Mouse (Mus musculus) natural killer cell, adult 2 months (primary cell): ENCODE measurements at regions not wholly inside any gene's neighbourhood (a gene's known extent, or its start where the extent isn't known, plus 50 kb on each side); places are given as distances from the start of the nearest gene placed in this dataset.

Experiments used
- DNase-seq, 2 experiments: peaks; one replicate each; pipeline ENCODE4 v3.0.0; 2022; ENCODE audit warnings: low spot score in 2 of 2

DNA sequence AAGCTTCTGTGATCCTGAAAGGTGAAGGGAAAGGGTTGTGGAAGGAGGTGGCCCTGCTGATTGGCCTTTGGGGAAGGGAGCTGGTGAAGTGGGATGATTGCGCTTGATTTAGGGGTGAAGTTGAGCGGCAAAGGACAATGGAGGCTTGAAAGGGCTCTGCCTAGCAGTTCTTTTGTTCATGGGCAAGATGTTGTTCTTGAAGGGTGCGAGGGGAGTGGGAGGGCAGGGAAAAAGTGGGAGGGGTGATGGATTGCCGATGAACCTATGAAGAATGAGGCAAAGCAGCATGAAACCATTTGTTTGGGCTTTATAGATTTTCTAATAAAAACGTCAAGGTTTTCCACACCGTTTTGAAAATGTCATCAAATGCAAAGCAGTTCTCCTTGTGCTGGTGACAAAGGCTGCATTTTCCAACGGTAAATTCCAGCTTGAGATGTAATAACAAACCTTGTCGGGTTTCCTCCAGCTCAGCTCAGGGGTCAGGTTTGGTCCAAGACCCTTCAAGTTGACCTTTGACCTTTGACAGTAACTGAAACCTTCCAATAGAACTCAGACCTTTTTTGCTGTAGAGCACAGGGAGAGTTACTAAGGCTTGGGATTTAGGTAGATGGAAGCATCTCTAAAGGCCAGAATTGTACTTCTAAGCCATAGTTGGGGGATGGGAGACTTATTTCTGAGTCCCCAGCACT is 767.2 kb upstream of the Car8 start:
- no peak for DNase-seq

DNA sequence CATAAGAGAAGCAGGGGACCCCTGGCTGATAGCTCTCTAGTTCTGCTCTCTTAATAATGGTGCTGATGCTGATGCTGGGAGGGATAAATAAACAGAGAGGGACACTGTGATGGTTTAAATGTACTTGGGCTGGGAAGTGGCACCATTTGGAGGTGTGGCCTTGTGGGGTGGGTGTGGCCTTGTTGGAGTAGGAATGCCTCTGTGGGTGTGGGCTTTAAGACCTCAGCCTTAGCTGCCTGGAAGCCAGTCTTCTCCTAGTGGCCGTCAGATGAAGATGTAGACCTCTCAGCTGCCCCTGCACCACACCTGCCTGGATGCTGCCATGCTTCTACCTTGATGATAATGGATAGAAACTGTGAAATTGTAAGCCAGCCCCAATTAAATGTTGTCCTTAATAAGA is 765.0 kb upstream of the Car8 start:
- DNase-seq: no peak

DNA sequence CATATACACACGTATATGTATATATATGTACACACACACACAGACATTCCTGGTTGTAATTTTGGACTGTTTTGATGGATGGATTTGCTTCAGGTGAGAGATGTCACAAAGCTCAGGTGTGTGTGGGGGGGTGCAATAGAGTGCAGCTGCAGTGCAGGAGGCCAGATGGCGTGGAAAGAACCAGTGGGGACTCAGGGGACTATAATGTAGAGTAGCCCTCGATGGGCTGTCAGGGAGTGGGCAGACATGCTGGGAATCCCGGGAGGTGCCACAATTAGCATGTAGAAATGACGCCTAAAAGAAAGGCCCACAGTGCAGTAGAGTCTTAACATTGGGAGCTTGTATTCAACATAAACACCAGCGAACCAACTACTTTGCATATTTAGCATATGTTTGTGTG is 763.5 kb upstream of the Car8 start:
- no peak for DNase-seq

DNA sequence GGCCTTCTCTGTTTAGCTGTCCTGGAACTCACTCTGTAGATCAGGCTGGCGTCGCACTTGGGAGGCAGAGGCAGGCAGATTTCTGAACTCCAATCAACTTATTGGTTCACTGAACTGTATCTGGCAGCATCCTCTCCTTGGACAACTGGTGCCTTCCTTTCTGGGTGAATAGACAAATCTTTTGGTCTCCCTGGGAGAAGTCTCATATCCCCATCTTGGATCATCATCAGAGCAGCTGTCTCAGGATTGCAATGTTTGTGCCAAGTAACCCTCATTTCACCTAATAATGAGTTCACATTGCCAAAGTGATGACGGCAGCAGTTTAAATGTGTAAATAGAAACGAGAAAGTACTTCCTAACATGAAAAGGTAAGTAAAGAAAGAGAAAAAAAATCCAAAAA is 759.8 kb upstream of the Car8 start:
- DNase-seq: no peak

DNA sequence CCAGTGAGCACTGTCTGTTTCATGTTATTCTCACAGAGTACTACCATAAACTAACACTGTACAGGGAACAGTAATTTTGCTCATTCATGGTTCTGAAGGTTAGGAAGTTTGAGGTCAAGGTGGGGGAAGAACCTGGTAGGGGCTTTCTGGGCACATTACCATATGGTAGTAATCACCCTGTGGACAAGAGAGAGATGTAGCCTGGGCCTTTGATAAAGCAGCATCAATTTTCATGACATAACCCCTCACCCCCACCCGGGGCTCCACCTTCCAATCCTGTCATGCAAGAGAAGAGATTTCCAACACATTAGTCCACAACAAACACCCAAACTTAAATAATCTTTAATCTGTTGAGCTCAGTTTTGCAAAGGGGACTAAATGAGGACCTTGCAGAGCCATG is 753.3 kb upstream of the Car8 start:
- DNase-seq: no peak

DNA sequence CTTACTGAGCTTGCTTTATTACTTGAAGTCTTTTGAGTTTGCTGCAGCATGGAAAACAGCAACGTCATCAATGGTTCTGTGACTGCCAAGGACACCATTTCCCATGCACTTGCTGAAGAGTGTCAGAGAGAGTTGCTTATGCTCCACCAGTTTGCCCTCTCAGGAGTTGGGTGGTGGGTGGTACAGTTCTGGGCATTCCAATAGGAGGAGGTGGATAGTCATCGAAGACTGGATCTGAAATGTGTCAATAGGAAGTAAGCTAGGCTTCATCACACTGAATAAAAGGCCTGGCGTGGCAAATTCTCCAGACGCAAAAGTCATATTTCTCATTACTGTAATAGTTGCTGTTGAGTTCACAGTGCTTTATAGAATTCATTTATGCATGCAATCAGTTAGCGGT is 751.7 kb upstream of the Car8 start:
- no peak for DNase-seq

DNA sequence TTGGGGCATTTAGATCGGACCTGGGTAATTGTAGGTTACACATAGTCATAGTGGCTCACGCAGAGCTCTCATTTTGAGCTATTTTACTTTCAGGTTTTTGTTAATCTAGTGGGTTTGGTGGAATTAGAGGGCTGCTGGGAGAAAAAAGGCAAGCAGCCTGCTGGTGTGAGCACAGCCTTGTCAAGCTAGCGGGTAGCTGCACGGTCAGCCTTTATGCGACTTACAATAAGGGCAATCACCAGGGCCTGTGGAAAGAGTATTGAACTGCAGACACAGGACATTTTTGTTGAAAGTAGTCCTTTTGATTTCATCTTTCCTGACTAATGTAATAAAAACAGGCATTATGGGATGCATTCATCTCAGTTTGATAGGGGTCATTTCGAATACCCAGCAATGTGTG is 750.8 kb upstream of the Car8 start:
- no peak for DNase-seq

DNA sequence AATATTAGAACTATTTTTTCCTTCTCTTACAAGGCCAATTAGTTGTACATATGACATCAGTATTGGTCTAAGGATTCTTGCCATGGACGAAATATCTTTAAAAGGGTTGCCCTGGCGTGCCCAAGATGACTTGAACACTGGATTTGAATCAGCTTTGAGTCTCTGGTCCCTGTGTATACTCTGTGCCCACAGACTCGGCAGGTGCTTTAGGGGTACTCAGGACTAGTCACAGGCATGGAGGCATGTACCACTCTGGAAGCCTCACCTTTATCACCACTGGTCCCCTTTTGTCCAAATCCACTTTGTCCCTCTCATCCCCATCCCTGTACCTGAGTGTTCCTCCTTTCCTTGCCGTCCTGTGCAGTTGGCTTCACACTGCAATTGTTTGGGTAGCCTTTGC is 750.3 kb upstream of the Car8 start:
- no peak for DNase-seq

DNA sequence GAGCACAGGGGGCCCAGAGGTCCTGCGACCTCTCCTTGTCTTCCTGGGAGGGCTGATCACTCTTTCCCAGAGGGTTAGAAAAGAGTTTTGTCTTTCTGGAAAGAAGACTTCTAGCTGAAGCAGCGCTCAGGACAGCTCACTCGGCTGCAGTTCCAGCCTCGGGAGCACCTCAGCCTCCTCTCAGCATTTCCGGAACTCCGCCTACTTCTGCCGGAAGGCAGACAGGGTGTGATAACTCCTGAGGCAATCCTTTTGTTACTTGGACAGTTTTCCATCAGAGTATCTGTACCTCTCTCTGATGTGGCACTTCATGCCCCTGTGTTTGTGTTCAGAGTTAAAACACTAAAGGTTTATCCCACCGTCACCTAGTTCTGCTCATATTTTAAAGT is 749.5 kb upstream of the Car8 start:
- DNase-seq: no peak

DNA sequence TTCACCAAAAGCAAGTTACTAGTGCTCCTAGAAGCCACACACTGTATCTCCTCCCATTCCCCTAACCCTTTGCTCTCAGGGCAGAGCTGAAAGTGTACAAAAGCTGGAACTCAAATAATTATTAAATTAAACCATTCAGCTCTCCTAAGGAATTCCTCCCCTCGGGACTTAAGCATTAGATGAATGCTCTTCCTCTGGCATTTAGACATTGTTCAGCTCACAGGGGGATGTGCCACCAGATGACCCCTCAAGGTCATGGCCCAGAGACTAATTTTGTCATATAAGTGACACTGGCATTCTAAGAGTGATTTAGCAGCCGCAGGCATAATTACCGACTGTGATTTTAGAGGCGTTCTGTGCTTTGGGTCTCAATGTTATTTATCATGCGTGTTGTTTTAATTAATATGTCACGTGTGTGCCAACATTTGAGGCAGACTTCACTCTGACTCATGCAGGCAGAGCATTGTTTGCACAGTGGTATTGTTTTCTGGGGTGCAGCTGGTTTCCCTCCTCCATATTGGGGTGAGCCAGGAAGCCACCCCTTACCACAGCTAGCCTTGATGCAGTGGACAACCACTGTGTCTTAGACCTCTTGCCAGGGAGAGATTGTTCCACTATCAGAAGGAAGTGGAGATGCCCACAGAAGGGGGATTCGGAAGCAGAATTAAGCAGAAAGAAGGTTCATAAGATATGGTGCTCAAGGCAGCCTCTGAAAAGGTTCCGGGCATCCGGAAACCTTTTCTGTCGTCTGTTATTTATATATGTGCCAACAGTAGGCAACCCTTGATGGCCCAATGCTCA is 748.9 kb upstream of the Car8 start:
- no peak for DNase-seq

DNA sequence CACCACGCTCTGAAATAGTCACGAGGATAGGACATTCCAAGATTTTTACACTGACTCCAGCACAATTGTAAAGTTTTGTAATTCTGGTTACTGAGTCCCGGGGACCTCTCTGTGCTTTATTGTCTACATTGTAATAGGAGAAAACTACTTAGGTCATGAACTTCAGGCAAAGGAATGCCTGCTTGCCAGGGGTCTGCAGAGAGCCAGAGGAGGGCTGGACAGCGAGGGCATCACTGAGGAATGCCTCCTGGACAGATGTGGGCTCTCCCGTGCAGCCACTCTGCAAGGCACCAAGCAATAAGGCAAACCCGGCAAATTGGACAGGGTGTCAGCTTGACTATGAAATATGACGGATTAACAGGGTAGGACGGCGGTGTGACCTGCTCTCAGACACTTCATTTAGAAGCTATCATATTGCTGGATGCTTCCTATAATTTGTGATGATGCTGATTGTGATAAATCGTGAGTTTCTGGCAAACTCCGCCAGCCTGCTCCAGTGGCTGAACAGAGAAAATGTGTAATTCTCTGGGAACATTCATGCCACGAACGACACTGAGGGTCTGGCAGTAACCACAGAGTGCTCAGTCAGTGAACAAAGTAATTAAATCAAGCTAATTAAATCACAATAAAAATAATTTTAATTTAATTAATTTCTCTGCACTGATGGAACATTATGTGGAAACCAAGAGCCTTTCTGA is 747.7 kb upstream of the Car8 start:
- no peak for DNase-seq

DNA sequence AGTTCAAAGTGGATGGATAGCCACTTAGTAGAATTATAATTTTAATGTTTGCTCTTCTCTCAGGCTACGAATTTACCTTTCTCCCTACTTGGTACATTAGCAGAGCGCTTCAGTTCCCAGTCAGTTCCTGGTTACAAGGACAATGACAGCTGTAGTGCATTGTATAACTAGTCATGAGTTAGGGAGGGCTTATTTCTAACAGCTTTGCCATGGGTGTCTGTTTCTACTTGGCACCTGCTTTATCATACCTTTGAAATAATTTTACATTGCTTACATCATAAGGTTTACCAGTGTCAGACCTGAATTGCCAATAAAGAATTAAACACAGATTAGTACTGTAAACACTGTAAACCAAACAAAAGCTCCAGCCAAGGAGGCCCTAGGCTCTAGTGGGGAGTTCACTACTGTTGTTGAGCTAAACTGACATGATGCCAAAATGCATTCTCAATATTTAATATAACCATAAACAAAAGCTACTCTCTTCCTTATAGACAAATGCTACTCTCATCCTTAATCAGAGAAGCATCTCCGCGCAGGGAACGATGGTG is 745.3 kb upstream of the Car8 start:
- no peak for DNase-seq

DNA sequence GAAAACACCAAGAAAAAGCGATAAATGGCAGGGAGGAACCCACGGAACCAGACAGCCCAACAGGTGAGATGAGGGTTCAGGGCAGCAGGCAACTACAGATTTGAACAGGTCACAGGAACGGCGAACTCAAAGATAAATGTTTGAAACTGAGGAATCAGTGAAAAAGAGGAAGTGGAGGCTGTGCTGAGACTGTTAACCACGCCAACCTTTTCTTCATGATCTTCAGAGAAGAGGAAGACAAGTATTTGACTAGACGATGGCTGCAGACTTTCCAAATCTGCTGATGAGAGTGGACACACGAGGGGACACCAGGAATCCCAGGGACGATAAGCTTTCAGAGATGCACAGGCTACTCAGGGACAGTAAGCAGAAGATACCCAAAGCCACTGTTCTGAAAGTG is 740.1 kb upstream of the Car8 start:
- no peak for DNase-seq

DNA sequence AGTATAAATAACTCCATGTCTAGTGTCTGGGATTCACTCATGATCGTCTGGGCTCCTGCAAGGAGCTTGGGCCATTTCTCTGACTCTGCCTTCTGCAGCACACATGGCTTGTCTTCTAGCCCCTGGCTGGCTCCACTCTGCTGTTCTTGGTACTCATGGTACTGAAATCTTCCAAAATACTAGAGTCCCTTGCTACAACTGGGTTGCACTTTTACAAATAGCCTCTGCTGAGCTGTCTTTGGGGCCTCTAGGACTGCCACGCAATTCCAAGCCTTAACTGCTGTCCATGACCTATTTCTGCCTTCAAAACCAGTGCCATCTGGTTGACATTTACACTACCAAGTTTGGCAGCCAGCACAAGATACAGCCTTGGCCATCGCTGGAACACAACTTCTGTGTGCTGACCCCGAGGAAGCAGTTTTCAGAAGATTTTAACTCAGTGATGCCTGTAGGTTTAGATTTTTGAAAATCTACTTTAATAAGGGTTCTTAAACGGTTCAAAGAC is 731.2 kb upstream of the Car8 start:
- DNase-seq: no peak

DNA sequence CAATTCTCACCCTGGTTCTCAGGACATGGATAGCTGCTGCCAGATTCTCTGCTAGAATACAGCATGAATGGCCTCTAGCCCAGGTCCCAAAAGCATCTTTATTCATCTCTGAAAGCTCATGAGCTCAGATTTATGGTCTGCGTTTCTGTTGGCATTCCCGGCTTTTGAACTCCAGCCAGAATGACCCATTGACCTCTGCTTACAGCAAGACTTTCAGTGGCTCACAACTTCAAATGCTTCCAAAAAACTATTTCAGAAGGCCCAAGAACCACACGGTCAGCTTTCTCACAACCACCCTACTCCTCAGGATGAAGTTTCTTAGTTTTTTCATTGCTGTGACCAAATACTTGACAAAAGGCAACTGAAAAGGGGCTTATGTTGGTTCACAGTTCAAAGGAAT is 729.9 kb upstream of the Car8 start:
- no peak for DNase-seq

DNA sequence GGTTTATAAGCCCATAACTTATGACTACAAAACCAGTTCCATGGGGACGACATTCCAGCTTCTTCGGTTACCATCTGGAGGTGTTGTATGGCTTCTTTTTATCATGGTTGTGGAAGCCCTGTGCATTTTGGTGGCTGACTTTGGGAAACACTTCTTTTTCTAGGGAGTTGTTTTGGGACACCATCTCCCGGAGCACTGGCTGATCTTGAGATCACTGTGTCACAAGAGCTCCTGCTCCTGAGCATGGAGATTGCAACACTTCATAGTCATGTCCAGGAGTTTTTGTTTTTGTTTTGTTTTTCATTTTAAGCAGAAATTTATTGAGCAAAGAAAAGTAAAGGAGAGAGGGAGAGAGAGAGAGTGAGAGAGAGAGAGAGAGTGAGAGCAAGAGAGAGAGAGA is 729.1 kb upstream of the Car8 start:
- no peak for DNase-seq

DNA sequence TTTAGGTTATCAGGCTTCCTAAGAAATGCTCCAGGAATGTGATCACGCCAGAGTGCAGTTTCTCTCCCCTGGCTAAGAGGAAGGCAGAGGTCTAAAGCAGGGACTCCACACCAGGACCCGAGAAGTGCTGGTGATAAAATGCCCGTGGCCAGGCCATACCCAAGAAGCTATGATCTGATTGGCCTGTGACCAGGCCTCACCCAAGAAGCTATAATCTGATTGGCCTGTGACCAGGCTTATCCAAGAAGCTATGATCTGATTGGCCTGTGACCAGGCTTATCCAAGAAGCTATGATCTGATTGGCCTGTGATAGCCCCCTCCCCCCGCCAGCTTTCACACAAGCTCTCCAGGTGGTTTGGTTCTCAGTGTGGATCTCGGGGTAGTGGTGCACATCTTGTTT is 726.7 kb upstream of the Car8 start:
- DNase-seq: no peak

DNA sequence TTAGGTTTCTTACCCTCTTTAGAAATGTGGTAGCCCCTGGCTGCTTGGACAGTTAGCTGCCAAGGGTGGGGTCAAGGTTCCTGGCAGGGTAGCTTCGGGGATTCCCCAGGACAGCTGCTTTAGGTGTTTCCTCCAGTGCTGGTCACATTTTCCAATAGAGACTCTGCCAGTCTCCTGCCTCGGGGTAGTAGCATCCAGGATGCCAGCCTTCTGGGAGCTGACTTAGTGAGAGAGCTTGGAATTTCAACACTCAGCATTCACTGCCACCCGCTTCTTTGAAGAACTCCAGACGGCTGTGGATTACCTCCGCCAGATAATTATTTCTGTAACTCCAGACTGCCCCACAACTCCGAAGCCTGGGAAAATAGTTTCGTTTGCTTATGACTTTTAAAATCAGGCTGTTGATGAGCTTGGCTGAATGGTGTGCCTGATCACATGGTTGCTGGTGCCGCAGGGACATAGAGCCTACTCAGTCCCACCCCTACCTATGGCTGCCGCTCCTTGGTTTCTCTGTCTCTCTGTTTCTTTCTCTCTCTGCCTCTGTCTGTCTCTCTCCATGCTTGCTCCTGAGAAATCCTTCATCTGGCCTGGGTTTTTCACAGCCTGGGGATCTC is 724.2 kb upstream of the Car8 start:
- DNase-seq: no peak

DNA sequence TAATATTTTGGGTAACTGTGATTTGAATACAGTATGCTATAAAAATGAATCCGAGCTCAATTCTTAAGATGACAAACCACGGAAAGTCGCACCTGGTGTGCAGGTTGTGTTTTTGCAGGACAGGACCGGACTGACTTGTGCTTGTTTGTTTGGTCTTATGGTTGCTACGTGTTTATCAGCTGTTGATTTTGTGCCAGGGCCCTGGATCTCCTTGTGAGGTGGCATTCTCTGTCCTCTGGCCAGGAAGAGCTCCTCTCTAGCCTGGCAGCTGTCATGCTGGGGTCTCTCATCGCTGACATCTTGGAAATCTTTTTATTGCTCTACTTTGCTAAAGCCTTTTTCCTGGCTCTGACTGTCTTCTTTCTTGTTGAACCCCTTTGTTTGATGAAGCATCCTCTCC is 723.0 kb upstream of the Car8 start:
- no peak for DNase-seq

DNA sequence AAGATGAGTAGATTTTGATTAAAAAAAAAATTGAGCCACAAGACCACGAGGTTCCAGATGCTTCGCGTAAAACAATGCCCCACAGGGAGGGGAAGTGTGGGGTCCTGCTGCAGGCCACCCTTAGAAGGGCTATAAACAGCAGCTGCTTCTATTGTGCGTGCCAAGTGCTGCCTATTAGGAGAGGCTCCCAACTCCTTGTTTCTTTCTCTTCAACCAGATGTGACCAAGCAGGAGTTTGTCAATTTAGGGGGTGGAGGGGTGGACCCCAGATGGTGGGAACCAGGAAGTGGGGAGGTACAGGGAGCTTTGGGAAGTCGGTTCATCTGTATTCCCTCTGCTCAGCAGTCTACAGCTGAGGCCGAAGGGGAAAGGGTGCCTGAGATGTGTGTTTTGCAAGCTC is 718.9 kb upstream of the Car8 start:
- DNase-seq: no peak

DNA sequence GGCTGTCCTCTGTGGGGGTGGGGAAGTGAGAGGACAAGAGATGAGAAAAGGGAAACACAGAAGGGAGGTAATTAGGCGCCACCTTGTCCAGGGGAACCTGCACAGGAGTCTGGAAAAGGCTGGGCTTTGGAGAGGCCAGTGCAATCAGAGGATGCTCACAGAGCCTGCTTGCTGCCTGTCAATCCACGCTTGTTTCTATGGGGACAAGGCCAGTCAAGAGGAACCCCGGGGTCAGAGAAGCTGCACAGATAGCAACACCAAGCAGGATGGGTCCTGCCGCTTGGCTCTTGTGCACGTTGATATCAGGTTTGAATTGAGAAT is 718.1 kb upstream of the Car8 start:
- no peak for DNase-seq

DNA sequence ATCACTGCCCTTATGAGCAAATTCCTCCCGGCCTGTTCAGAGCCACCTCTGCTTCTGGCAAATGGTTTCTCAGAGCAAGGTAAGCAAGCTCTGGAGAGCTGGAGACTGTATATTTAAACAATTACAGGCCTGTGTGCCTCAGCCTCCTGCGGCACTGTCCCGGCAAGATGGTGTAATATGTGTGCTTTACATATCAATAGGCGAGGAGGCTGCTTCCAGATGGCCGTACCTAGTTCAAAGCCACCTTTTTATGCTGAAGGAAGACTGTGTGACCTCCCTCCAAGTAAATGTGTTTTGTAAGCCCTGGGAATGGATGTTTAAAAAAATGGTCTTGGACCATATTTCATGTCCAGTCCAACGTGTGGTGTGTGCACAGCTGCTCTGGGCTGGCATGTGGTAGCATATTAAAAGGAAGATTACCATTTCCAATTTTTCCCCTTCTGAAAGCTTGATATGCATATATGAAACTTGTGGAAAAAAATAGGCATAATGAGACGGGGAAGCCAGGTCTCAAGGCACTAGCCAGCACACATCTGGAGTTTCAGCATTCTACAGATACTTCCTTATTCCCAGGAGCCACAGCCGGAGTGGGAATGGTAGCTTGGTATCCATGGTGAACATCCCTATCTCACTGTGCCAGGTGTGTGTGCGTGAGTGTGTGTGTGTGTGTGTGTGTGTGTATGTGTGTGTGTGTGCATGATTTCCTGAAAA is 717.6 kb upstream of the Car8 start:
- no peak for DNase-seq
